Mouse (Mus musculus): ENCODE results near the gene Wdr82. TPM values are rescaled to one million over a fixed set of nuclear protein-coding genes. Genes with fewer than 3 reads are reported as not detected.

The Wdr82 gene
- 10 to 100 TPM; 34.6 to 43.4 TPM for total RNA-seq (2021)

GRCm38 (mm10) chr9:106170556-106171345 lies at the start of gene Wdr82:
Gene Wdr82, plus strand, starts transcription at chr9:106170928.
- intact Hi-C loops (cut with DNase I): loop anchor here (1.0 to 10.0 kb wide), 2 partner anchors 10 to 714 kb away; partner anchors contain the start of gene Rbm15b
- peak; percentile 88 to 91 for DNase-seq

DNA sequence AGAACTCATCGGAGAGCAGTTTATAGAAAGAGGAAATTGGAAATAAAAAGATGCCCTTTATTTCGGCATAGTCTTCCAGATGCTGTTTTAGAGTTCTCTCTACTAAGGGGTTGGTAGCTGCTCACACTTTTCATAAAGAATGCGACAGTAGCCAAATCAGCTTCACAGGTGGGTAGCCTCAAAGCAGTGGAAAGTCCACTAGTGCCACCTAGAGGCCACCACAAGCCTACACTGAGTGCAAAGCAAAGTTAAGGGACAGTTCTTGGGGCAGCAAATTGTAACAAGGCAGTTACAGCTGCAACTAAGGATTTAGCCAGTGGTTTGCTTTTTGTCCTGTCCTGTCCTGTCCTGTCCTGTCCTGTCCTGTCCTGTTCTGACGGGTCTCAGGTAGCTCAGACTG lies 47.1 kb upstream of the Wdr82 start:
- intact Hi-C loops (cut with DNase I): loop anchor here (5.0 kb wide), 1 partner anchor 89 kb away; no protein-coding TSS in a partner anchor
- DNase-seq: peak; percentile 4 to 12

DNA sequence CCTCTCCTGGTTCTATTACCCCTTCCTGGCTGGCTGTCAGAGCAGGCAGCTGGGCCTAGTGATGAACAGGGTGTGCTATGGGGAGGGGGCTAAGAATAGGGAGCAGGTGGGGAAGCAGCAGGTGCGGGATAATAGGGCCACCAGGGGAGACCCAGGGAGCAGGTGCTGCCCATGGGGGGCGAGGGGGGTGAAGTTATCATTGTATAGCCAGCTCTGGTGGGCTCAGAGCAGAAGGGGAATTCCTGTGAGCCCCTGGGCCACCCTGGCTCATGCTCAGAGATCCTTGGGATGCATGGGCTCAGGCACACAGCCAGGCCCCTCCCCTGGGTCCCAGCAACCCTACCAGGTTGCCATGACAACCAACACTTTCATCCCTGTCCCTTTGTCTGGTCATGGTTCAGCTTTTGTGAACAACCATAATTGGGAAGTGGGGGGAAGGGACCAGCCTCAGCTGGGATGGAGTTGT lies 43.9 kb upstream of the Wdr82 start:
- DNase-seq: no peak
- intact Hi-C loops (cut with DNase I): no loop called here

DNA sequence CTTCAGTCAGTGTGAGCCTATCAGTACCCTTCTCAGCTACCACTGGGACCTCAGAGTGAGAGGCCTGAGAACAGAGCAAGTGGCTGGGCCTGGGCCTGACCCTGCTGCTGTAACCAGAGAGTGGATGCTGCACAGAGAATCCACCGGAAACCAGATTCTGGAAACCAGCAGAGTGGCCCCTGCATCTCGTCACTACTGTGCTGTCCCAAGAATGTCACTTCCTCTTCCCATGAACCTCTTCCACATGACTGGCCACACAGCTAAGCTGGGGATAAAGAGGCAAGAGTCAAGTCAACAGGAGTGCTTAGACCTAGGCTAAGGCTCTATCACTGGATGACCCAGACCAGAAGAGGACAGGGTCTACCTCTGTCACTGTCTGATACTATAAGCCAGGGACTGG lies 41.7 kb upstream of the Wdr82 start:
- intact Hi-C loops (cut with DNase I): no loop called here
- no peak for DNase-seq

- intact Hi-C loops (cut with DNase I): no loop called here
- DNase-seq: no peak
These were observed 40.5 kb upstream of the Wdr82 start for GRCm38 (mm10) chr9:106130250-106130649.

DNA sequence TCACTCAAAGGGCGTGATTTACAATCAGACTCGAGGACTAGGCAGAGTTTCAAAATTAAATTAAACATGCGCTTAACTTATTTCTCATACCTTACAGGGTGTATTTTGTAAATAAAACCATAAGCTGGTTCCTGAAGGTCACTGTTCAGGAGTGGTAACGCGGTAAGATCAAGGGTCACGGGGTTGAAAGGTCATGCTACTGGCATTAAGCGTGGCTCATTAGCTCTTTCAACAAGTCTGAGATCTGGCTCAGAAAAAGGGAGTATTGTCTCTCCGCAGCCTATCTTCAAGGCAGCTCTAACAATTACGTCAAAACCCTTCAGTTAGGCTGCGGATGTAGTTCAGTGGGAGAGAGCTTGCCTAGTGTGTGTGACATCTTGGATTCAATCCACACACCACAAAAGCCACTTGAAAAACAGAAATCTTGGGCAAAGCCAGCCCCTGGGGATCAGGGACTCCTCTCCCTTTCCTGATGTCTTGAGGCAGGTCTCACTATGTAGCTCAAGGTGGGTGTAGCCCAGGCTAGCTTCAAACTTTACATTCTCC lies 33.0 kb upstream of the Wdr82 start:
- intact Hi-C loops (cut with DNase I): no loop called here
- no peak for DNase-seq

DNA sequence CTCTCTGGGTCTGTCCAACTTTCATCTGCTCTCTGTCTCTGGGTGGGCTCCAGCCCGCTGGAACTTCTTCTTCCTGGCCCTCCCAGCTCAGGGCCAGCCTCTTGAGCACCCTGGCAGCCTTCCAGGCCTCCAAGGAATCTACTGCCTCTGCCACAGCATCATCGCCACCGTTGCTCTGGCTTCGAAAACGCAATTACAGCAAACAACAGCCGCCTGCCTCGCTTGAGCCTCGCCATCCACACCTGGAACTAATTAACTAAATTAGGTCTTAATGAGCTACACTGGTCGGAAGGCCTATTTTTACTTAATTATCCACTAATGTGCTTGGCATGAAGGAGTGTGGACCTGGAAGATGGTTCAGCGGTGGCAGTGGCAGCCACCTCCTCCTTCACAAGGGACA lies 31.0 kb upstream of the Wdr82 start:
- intact Hi-C loops (cut with DNase I): no loop called here
- no peak for DNase-seq

DNA sequence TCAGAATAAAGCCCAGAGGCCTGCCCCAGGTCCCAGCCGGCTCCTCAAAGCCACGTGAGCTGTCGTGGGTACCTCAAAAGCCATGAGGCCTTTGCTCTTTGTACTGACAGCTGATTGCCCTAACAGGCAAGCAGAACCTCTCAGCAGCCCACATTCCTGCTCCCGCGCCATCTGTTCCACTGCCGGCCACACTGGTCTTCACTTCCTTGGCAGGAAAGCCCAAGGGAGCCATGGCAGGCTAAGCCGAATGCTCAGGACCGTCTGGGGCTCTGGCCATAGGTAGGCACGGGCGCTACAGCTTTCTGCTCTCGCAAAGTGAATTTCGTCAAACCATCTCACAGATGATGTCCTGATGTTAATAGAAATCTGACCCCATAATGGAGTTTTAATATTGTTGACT lies 28.8 kb upstream of the Wdr82 start:
- no peak for DNase-seq
- intact Hi-C loops (cut with DNase I): no loop called here

GRCm38 (mm10) chr9:106144176-106144575 lies 26.6 kb upstream of the Wdr82 start:
- DNase-seq: no peak
- intact Hi-C loops (cut with DNase I): no loop called here

- DNase-seq: no peak
- intact Hi-C loops (cut with DNase I): no loop called here
These were observed 25.1 kb upstream of the Wdr82 start for GRCm38 (mm10) chr9:106145582-106145981.

DNA sequence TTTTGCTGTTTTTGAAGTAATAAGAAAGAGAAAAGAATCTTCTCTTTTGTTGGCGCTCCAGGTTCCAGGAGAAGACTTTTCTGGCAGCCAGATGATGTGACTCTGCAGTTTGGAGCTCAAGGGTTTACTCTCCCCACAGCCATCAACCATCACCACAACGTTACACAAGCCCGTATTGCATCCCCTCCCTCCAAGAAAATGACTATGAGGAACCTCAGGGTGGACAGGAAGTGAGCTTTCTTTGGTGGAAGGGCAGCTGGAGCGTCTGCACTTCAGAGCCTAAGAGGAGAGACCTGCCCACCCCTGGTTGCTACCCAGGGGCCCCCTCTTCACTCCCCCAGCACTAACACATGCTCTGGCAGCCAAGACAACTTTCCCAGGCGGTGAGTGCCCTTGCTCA lies 23.4 kb upstream of the Wdr82 start:
- intact Hi-C loops (cut with DNase I): no loop called here
- no peak for DNase-seq

DNA sequence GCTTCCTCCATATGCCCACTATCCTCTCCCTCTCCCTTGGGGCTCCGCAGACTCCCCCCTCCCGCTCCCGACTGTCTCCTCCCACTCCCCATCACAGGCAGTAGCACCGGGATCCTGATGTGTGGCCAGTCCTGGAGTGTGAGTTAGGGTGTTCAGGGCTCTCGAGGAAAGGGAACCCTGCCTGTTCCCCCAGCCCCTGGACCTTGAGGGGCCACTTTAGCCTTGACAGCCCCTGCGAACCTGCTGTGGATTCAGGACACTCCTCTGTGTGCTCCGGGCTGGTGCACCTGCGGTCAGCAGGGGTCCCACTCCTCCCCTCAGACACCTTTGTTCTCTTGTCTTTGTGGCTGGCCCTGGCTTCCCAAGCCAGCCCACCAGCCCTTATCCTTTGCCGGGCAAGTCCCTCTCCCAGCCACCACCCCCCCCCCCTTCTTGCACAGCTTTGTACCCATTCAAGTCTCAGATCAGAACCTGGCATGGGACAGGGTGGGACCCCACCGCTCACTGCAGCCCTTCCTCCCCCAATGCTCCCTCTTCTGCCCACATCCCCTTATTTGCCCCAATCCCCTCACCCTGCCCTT lies 22.8 kb upstream of the Wdr82 start:
- intact Hi-C loops (cut with DNase I): no loop called here

DNA sequence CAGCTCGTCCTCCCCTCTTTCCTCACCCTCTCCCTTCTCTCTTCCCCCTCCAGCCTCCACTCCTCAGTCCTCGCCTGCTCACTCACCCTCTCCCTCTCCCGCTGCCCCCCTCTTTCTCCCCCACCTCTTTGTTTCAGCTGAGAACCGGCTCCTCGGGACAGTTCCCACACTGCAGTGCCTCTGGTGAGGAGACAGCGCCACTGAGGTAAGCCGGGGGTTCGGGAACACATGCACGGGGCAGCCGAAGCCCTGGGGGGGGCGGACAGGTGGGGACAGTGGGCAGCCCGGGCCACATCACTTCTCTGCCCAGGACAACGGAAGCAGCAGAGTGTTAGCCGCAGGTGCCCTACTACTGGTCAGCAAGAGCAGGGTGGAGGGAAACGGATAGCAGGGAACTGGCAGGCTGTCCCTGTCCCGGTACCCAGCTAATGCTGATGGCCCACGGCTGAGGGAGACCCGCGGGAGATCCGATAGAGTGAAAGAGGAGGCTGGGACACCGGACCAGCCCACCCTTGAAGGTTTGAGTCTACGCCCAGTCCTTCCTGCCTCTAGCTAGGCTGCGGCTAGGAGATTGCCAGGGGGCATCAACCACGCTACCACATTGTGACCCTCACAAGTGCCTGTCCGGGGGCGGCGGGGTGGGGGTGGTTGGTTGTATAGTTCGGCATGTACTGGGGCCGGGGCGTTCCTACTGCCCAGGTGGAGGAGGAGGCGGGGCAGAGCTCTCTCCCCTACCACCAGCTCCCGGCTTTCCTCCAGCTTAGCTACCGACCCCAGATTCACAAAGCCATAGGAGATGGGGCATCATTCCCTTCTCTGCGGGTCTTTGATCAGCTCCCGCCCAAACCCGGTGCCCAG lies 22.0 kb upstream of the Wdr82 start:
- DNase-seq: no peak
- intact Hi-C loops (cut with DNase I): no loop called here

More for the DNA sequence above, 22.8 kb upstream of the Wdr82 start:
- no peak for DNase-seq

DNA sequence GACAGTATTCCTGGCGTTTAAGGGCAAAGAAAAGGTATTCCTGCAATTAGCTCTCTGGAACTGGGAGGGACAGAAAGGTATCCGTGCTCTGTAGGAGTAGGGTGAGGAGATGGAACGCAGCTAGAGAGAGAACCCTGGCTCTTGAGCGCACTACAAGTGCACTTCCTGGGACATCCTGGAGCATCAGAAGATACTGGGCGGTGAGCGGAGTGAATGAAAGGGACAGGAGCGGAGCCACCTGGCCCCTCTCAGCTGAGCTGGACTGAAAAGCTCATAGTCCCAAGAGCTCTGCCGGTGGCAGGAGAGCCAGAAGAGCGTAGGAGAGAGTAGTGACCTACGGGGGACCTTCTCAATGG lies 21.4 kb upstream of the Wdr82 start:
- intact Hi-C loops (cut with DNase I): no loop called here
- no peak for DNase-seq

DNA sequence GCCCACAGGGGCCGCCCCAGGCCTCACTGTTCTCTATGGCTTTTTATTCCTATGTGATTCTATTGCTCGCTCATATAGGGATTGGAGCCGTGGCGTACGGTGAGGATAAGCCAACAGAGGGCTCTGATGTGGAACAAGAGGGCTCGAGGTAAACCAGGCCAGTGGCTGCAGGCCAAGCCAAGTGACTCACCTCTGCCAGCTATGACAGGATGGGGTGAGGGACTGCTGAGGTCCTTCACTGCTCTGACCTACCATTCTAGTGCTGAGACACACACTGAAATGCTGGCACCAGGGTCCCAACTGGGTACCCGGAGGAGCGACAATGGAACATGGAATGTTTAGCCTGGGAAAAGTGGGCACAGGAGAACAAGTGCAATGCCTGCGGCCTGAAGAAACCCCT lies 16.6 kb upstream of the Wdr82 start:
- intact Hi-C loops (cut with DNase I): no loop called here
- DNase-seq: no peak

DNA sequence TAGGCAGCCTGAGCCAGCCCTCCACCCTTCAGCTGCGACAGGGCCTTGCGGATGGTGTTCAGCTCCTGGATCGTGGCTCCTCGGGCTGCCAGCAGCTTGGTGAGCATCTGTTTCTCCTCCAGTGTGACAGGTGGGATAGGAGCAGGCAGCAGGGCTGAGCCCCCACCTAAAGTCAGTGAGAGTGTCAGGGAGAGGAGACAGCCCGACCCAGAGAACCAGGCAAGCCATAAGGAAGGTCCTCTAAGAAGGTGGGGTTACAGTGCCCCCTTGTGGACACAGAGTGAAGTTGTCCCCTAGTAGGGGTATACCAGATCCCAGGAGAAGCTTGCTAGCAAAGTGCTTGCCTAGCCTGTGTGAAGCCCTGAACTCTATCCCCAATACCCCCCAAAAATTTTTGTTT lies 14.3 kb upstream of the Wdr82 start:
- intact Hi-C loops (cut with DNase I): loop anchor here (2.0 to 5.0 kb wide), 3 partner anchors 56 to 321 kb away; partner anchors contain the start of genes Parp3 and Rrp9
- peak in 1 of 2 experiments; percentile 44 for DNase-seq

DNA sequence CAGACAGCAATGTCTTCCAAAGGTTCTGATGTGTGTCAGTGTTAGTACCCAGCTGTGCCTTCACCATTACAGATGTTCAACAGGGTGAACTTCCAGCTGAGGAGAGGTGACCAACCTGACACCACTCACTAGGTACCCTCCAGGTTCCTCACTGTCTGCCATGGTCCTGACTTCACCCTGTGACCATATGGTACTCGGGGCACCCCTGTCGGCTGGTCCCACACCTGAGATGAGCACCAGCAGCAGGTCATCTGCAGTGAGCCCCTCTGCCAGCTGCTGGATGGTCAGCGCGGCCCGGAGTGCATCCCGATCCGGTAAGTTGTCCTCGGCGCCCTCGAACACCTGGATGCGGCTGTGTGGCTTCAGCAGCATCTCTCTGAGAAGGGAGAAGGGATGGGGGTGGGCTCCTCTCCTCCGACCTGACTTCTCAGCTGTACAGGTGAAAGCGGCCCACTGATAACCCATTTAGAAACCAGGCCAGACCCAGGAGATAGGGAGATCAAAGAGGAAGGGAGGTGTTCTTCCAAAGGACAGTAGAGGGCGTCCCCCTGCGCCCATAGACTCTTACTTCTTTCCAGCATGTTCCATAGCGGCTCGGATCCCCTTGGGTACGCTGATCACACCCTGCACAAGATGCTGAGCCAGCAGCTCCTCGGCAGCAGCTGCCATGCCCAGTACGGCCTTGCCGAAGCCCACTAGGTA lies 13.7 kb upstream of the Wdr82 start:
- DNase-seq: no peak
- intact Hi-C loops (cut with DNase I): loop anchor here (2.0 to 5.0 kb wide), 3 partner anchors 56 to 320 kb away; partner anchors contain the start of genes Parp3 and Rrp9

- no peak for DNase-seq
- intact Hi-C loops (cut with DNase I): loop anchor here (2.0 to 5.0 kb wide), 3 partner anchors 55 to 320 kb away; partner anchors contain the start of genes Parp3 and Rrp9
These were observed 13.2 kb upstream of the Wdr82 start for GRCm38 (mm10) chr9:106157623-106157925.

DNA sequence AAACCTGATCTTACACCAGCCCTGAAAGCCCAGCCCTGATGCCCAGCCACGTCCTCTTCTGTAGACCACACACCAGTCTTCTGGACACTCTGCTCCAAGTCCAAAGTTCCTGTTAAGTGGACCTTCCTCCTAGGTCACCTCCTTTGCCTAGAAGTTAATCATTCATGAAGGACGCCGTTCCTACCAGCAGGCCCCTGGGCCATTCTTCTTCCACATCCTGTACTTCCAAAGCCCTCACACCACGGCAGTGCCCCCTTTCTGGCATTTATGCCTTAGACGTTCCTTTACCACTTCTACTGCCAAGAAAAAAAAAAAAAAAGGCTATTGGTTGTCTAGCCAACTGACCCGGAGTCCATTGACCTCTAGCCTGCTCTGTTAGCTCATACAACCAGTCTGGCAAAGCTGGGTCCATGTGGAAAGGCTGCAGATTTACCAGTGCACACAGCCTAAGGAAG lies 12.7 kb upstream of the Wdr82 start, which contains the start of gene Glyctk:
Glyctk (minus strand) TSS at position 102 of the 455 bp plus-strand sequence.
- intact Hi-C loops (cut with DNase I): loop anchor here (2.0 to 5.0 kb wide), 4 partner anchors 45 to 319 kb away; partner anchors contain the start of genes Parp3 and Rrp9
- DNase-seq: no peak

DNA sequence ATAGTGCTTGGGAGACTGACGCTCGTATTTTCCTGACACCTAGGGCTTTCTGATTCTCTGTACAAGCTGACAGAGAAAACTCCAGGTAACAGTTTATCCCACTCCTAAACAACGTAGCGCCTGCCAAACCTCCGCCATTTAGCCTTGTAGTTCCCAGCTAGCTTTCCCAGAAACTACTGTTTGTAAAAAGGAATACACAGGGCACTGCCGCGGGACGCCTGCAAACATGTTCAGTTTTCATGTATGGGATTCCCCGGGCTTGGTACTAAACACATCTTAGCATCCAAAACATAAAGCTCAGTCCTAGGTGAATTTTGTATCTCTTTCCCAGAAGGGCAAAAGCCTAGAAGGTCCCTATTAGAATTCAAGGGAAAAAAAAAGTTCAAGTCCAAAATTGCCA lies 11.5 kb upstream of the Wdr82 start:
- DNase-seq: no peak
- intact Hi-C loops (cut with DNase I): loop anchor here (2.0 to 5.0 kb wide), 4 partner anchors 46 to 318 kb away; partner anchors contain the start of genes Parp3 and Rrp9

Data from heart, postnatal 36 days (tissue).